Mouse (Mus musculus) cerebellum, adult (tissue): ENCODE data around the gene Lrrc74b.
A peak's percentile ranks its signal among the peaks of the same experiment; 100 is the strongest.

Experiments used
- ATAC-seq: cut with Nextera tagmentation; 2 replicates; pipeline ENCODE4 v1.9.2; 2017; ENCODE audit warnings: mild to moderate bottlenecking, moderate library complexity, mixed read lengths; ENCODE audit not compliant: insufficient number of reproducible peaks, low FRiP score, low TSS enrichment

The Lrrc74b gene

DNA sequence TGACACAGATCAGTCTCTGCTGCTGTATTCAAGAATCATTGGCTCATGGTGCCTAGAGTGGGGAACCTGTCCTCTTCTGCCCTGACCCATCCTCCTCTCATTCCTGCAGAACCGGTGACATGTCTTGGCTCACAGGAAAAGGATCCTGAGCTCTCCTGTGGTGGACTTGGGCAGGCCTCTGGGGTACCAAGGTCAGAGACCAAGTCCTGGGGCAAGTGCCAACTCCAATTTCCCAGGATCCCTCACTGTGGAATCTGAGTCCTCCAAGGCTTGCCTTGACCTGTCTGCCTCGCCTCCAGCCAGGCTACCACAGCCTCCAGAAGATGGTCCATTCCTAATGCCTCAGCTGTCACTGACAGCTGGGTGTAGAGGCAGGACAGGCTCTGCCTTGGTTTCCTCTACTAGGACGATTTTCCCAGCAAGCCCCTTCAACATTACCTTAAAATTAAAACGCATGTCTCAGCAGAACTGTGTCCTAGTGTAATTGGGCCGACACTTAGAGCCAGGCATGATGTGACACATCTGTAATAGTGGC lies 54.0 kb downstream of the Lrrc74b start:
- ATAC-seq: no peak

DNA sequence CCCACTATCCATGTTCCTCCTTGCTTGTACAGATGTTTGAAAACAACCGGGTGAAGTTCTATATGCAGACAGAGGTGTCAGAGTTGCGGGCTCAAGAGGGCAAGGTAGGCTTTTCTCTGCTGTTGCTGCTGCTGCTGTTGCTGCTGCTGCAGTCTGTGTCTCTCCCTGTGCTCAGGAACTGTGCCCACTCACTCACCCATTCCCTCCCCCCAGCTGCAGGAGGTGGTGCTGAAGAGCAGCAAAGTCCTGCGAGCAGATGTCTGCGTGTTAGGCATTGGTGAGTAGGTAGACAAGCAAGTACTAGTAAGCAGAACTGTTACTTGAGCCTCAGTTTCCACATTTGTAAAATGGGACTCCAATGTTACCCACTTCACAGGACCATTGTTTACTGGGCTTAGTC lies 58.4 kb downstream of the Lrrc74b start:
- ATAC-seq: no peak

DNA sequence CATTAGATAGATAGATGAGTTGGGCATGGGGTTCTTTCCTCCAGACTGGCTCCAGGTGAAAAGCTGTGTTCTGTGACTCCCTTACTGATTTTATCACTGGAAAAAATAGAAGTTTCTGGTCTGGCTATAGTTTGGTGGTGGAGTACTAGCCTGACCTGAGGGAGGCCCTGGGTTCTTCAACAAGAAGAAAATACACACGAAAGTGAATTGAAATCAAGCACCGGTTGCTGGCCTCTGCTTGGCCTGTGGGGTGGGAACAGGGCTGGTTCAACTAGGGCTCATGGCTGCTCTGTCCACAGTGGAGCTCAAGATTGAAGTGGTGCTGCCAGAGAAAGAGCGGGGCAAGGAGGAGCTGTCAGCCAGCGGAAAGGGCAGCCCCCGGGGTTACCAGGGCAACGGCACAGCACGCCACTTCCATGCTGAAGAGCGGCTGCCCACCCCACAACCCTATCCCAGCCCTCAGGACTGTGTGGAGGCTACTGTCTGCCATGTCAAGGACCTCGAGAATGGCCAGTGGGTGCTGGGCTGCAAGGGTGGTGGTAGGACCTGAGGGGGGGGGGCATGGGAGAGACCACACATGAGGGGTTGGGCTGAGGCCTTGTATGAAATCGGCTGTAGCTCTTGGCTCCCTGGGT lies 61.7 kb downstream of the Lrrc74b start:
- no peak for ATAC-seq

DNA sequence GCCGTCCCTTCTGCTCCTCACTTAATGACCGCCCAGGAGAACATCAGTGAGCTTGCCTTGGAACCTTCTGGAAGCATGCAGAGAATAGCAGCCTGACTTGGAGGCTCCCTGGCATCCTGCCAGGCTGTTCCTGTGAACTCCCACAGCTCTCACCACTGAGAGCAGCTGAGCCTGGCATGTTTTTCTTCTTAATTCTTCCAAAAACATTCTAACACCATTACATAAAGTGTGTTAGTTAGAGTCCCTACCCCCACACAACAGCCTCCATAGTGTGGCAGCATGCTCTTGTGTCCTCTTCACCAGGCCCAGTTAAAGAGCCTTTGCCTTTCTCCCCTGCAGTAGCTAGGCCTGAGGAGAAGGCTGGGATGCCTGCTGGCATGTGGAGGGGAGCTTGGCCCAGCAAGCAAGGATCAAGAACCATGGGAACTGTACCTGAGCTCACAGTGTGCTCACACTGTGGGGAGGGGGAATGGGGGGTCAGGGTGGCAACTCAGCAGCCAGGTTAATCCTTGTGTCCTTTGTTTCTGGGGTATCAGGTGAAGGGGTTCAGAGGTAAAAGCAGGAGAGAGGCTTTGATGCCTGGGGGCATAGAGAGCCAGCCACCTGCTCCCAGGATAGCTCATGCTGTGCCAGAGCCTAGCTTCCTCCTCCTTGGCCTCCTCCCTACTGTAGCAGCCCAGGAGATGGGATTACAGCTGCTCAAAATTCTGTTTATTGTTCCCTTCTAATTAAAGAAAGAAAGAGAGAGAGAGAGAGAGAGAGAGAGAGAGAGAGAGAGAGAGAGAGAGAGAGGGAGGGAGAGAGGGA lies 64.3 kb downstream of the Lrrc74b start:
- ATAC-seq: peak; percentile 36; the same call in 1 of the 2 replicates
